Mouse (Mus musculus) lung, adult 18-20 months (tissue): ENCODE results near the gene Tpt1.
"Not testable (repeated sequence)": the region's sequence is repeated elsewhere in the genome, so short reads cannot be mapped to it uniquely, and the experiment has no call there.

Source experiments
- DNase-seq, 2 experiments: peaks; one replicate each; pipeline ENCODE4 v3.0.0; 2022; ENCODE audit warnings: mixed read lengths in 2 of 2

The Tpt1 gene

DNA sequence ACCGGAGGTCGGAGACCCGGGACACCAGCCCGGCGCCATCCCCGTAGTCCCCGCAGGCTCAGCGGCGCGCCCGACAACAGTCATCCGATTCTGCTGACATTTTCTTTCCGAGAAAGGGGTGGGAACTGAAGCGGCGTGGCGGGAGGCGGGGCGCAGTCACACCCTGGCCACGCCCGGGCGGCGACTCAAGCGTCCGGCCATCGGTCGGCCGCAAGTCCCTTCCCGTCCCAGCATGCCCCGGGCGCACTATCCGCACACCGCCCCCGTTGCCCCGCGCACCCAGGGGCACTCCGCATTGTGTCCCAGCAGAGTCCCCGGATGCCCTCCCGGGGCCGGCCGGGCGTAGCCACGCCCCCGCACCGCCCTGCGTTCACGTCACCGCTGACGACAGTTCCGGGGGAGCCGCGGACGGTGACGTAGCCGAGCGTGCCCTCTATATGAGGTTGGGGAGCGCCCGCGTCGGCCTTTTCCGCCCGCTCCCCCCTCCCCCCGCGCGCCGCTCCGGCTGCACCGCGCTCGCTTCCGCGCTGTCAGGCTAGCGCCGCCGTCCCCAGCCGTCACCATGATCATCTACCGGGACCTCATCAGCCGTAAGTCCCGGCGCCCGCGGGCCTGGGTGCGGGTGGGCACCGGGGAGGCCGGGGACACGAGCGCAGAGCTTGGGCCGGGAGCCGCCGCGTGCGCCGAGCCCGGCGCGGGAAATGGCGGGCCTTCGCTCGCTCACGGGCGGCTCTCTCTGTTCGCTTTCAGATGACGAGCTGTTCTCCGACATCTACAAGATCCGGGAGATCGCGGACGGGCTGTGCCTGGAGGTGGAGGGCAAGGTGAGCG lies at the start of gene Tpt1:
Gene Tpt1 (plus strand): TSS at position 227 of the 831 bp plus-strand sequence.
- peak; percentile 98 to 99 for DNase-seq

DNA sequence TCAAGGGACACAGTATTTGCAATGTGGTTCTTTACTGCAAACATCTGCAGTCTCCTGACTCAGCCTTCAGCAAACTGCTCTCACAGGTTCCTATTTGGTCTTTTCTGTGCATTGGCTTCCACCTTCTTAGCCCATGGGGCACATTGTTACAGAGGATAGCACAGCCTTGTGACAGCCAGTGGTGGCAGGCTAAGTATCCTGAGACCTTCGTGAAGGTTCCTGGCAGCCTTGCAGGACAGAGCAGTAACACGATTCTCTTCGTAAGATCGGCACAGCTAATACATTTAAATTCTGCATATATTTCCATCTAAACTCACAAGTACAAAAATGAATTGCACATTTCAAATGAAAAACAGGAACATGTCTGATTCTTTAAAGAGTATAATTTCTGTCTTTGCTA lies 49.0 kb upstream of the Tpt1 start:
- no peak for DNase-seq

DNA sequence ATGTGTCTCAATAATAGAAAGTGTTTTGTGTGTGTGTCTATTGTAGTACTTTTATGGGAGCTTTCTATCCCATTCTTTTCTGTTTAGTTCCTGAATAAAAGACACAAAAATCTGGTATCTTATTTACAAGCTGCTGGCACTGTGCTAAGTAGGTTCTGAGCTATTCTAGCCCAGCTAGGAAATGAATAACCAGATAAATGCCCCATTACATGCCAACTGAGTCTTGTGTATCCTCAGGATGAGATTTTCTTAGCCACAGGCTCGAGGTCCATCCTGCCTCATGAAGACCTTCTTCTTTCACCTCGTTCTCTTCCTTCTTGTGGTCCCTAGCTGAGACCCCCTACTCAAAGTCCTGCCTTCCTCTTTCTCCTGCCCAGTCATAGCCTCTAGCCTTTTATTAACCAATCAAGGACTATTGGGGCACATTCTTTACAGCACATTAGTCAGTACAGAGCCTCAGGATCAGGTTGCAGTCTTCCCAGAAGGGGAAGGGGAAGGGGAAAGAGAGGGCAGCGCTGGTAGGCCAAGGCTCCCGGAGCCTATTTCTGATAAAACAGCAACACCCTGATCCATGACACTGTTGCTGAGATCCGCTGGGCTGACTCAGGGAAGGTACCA lies 47.0 kb upstream of the Tpt1 start:
- peak in 1 of 2 experiments; percentile 28 for DNase-seq

DNA sequence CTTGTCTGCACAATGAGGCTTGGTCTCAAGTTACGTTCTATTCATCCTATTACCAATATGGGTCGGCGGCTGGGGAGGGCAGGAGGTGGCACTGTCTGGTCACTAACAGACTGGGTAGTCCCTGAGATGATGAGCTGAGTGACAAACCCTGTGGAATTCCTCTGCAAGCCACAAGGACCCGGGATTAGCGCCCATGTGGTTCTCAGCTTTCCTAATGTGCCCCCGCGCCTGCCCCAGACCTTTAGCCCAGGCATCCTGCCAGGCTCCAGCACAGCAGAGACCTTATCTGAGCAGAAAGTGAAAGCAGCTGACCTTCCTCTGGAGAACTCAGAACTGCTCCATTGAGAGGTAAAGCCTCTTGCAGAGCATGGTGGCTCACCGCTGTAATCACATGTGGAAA lies 37.1 kb upstream of the Tpt1 start:
- DNase-seq, result peak; percentile 35 to 45

DNA sequence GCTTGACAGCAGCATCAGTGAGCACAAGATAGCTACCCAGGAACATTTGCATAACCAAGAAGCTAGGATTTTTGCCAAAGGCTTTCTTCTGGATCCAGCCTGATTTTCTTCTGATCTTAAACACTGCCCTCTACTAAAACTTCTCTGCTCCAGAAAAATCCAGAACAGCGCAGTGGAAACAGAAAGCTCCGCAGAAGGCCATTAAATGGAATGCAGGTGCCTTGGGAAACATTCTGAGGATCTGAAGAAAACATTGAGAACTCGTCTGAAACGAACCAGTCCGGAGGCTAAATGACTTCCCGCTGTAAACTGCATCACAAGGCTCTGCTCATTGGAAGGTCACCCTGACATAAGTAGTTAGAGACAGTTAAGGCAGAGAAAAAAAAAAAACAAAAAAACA lies 35.0 kb upstream of the Tpt1 start:
- DNase-seq, result no peak

DNA sequence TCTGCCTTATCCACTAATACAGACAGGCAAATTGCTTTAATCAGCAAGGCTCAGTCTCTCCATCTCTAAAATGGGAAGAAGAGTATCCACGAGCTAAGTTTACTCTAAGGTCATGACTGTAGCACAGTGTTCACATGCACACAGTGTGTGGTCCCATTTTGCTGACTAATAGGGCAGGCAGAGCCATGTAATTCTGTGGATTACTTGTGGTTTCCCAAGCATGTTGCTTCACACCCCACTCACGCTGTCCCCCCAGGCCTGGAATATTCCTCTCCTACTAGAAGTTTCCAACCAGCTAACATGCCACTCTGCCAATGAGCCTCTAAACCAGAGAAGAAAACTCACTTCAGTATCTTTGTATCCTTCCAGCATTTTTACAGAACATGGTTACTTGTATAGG lies 26.4 kb upstream of the Tpt1 start:
- DNase-seq, result no peak

DNA sequence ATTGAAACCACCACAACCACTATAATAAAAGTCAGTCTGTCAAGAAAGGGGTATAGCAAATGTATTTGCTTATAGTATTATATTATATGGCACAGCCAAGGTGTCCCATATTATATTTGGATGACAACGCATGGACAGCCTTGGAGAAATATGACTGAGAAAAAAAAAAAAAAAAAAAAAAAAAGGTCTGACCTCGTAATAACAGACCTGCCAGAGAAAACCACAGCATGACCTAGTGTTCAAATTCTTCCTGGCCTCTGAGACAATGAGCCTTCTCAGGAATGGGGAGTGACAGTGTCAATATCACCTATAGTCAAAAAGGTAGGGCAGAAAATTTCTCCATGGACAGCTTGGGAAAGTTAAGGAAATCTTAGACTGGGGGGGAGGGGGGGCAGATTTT lies 25.6 kb upstream of the Tpt1 start:
- no peak for DNase-seq

DNA sequence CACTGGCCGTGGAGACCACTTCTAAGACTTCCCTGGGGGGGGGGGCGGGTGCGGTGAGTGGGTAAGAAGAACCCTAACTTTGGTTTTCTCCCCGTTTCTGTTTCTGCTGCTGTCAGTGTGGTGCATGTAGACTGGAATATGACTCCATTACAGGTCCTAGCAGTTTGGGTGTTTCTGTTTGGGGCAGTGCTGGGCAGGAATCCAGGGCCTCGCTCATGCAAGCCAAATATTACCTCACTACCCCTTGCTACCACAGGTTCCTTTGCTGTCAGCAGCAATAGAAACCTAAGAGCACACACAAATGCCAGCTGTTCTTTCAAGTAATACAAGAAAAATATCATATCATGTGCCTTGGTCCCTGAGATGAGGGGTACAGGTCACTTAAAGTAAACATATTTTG lies 24.9 kb upstream of the Tpt1 start:
- peak; percentile 57 to 71 for DNase-seq

DNA sequence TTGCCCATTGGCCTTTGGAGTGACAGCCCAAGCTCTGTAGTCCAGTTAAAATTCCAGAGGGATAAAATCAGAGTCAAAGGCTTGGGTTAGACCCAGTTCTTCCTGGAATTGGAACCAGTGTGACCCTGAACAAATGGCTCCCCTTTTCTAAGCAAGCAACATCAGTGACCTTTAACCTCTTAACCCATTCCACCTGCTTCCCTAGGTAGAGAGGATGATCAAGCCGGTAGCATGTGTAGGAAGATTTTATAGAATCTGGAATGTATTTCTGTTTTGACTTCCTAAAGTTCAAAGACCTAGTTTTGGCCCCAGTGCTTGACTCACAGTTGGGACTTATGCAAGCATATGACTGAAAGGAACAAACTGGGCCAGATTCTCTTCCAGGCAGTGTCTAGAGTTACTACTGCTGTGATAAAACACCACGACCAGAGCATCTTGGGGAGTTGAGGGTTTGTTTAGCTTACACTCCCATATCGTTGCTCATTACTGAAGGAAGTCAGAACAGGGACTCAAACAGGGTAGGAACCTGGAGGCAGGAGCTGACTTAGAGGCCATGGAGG lies 18.0 kb upstream of the Tpt1 start:
- DNase-seq, result no peak

DNA sequence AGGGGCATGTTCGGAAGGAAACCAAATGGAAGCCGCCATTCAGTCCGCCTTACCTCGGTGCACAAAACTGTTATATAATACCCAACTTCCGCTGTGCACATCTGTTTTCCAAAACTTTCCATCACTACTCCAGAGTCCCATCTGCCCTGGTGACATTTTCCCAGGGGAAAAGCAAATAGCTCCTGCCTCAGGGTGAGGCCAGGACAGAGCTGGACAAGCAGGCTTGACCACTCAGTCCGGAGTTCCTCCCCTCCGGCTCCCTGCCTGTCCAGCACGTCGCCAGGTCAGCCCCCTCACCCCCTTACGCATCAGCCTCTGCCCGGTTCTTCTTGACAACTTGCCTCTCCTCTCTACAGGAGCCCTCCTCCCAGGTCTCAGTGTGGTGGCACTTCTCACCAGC lies 16.7 kb upstream of the Tpt1 start:
- DNase-seq, result peak; percentile 43 to 63

DNA sequence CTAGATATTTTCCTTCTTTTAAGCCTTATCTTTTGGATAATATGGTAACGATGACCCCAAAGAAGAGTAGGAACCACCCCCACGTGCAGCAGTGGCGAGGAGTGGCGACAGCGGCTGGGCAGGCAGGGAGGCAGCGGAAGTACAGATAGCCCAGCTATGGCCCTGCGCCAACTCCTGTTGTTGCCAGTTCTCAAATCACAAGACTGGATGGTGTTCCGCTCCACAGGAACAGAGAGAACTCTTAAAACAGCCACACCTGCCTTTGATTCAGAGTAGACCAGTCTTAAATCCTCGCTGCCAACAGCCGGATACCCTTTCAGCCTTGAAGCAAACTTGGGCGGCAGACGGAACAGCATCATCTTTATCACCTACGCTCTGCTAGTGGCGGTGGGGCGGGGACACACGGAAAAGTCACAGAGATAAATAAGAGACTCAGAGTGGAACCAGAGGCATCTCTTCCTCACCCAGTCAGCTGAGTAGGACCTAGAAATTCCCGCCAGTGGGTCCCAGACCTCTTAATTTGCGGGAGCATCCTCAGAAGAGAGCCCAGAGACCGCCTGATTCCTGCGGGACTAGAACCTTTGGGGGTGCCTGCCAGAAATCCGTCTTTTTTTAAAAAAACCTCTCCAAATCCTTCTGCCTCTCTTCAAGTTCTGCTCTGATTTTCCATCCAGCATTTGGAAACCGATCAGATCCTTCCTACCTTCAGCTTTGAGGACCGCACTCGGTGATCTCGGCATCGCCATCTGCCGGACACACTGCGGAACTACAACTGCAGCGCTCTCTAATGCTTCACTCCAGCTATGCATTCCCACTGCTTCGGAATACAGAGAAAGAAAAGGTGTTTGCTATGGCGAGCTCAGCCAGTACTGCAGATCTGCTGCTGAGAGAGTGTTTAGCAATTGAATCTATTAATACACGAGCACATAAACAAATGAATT lies 15.8 kb upstream of the Tpt1 start:
- peak; percentile 88 to 90 for DNase-seq

DNA sequence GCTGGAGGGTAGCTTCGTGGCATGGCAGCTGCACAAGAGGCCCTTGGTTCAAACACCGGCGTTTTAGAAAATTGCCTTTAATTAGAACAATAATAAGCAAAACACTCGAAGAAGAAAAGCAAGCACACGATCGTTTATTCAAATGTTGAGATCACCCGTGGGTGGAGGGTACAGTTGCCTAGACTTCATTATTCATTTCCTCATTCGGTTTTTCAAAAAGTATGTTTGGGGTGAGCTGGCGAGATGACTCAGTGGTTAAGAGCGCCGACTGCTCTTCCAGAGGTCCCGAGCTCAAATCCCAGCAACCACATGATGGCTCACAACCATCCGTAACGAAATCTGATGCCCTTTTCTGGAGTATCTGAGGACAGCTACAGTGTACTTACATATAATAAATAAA lies 15.1 kb upstream of the Tpt1 start:
- DNase-seq, result not testable (repeated sequence)

DNA sequence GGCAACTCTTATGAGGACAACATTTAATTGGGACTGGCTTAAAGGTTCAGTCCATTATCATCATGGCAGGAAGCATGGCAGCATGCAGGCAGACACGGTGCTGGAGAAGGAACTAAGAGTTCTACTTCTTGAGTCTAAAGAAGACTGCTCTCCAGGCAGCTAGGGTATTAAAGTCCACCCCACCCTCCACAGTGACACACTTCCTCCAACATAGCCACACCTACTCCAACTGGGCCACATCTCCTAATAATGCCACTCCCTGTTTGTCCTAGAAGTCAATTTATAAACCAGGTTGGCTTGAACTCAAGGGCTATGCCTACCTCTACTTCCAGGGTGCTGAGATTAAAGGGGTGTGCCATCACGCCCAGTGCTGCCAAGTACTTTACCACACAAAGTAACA lies 12.9 kb upstream of the Tpt1 start:
- DNase-seq, result peak; percentile 28 to 60

DNA sequence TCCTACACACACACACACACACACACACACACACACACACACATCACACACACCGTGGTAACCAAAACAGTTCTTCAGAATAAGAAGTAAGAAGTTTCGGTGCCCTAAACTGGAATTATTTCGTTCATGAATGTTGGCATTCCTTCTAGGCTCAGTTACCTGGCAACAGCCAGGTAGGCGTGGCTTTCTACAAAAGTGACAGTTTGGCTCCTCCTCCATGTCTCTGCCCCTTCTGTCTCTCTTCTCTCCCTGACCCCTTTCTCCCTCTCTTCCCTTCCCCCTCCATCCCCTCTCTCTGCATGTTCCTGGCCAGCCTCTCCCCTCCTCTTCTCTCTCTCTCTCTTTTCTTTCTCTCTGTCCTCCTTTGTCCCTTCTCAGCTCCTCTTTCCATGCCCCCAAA lies 11.9 kb upstream of the Tpt1 start:
- DNase-seq, result peak in 1 of 2 experiments; percentile 36

DNA sequence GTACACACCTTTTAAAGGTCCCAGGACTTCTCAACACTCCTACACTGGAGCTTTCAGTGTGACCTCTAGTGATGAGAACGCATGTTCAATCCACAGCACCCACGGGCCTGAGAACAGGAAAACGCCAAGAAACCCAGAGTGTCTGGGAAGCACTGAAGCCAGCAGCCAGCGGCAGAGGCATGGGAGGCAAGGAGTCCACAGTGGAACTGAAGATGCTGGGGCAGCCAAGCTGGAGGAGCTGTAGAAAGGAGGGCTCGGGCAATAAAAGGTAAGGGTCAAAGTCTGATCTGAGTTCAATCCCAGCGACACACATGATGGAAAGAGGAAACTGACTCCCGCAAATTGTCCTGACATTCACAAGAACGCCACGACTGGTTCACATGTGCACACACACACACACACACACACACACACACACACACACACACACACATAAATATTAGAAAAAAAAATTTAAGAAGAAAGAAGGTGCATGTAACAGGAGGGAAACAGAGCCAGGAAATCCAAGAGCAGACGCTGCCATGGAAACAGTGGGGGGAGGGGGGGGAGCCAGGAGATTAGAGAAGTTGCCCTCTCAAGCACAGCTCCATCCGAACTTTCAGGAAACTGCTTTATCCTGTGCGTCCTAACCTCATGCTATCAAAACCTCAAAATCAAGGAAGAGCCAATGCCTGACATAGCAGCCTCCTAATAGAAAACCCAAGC lies 11.2 kb upstream of the Tpt1 start:
- DNase-seq, result peak in 1 of 2 experiments; percentile 18

DNA sequence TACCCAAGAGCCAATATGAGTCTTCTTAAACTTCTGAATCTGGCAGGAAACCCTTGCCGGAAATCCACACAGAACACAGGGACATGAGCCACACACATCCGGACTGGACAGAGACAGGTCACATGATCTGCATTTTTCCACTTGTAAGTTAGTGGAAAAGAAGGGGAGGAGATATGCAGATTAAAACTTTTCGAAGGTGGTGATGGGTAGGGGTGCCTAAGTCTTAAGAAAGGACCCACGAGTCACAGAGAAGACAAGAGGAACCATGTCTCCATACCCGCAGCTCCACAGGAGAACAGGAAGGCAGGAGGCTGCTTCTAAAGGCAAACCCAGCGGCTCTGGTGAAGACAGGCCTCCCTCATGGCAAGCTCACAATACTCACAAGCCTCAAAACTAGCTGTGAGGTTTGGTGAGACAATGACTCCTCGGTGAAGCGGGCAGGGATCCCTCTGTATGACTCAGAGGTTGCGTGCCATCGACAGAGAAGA lies 10.6 kb upstream of the Tpt1 start:
- peak; percentile 83 to 90 for DNase-seq

DNA sequence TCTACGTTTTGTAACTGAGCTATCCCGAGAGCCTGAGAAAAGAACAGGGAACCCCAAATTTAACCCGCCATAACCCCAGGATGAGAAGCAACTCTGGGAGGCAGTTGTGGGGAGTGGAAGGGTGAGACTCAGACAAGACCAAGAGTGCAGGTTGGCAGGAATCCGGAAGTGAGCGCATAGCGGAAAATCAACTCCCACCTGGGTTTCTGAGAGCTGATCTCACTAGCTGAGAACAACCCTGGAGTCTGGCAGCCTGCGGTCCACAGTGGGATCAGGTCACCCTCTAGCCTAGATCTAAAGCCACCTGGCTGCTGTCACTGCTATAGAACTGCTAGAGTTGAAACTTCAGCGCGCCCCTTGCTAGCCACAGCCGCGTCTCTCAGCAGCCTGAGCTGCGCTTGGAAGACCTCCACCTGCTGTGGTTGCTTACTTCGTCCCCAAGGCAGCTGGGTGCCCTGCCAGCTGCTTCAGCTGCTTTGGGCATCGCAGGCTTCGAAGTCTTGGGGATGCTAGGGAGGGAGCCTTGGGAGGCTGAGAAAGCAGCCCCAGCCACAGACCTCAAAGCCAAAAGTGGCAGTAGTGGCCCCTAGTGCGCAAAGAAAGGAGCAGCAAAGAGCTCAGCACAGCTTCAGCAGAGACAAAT lies 10.0 kb upstream of the Tpt1 start:
- DNase-seq, result peak; percentile 87 to 90

DNA sequence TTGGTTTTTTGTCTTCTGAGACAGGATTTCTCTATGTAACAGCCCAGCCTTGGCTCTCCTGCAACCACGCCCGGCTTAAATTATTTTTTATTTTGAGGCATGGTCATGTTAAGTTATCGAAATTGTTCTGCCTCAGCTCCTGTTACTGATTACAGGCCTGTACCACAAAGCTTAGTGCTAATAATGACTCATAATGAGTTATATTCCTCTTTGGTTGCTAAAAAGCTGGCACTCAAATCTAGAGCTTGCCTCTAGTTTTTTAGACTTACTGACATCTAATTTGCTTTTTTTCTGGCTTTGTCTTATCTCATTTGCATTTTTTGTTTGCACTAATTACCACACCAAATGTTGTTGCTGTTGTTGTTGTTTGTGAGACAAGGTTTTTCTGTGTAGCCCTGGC lies 8.3 kb upstream of the Tpt1 start:
- DNase-seq, result no peak

DNA sequence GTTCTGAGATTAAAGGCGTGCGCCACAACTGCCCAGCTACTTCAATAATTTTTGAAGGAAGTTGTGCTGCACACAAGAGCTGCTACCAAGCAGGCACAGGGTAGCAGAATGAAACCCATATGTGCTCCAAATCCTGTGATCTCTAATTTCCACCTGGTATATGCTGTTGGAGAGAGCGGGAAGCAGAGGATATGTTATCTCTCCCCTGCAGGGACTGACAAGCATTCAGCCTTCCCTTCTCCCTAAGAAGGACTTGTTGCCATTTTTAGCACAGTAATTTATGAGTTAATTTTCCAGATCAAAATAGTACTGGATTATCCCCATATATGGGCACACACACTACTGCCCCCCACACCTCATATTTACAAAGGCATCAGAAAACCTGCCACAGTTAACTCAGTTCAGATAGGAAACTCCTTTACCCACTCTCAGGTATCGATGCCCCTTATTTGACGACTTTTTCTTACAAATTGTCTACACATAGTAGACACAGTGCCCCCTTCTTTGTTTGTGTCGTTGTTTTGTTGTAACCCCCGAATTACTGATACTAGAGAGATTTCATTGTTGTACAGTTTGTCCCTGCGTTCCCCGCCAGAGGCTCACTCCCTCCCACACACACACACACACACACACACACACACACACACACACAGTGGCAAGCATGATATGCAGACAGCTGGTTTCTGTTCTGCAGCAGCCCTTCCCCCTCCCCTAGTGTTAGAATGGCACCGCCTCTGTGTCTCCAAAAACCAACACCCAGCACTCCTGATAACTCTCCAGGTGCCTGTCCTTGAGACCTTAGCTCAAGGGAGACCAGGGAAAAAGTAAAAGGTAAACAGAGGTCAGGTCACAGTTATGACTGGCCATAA lies 7.6 kb upstream of the Tpt1 start:
- peak; percentile 37 to 53 for DNase-seq

DNA sequence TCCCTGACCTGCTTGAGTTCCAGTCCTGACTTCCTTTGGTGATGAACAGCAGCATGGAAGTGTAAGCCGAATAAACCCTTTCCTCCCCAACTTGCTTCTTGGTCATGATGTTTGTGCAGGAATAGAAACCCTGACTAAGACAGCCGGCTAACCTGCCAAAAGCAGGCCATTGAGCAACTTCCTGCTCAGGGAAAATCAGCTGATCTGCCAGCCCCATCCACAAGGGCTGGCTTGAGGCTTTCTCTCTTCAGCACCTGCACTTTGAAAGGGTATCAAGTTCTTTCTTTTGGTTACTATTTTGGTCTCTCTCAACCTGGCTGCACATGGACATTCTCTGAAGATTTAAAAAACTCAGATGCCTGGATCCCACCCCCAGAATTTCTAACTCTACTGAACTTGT lies 3.1 kb upstream of the Tpt1 start:
- DNase-seq, result peak; percentile 37 to 43
